Mouse (Mus musculus) CH12.LX (cell line): ENCODE results near the gene Styx. TPM values are rescaled to one million over a fixed set of nuclear protein-coding genes. Genes with fewer than 3 reads are reported as not detected.

ENCODE experiments used
- DNase-seq: peaks from one replicate; pipeline ENCODE4 v3.0.0-alpha.2; 2013; ENCODE audit errors: extremely low read depth
- H3K27ac ChIP-seq: 2 replicates; pipeline ENCODE4 v1.5.1; 2012; ENCODE audit warnings: low read depth, mild to moderate bottlenecking, control low read depth, moderate library complexity; ENCODE audit not compliant: insufficient read depth
- H3K27me3 ChIP-seq: replicated peaks from 2 replicates; pipeline ENCODE3; 2012; ENCODE audit warnings: inconsistent platforms
- H3K36me3 ChIP-seq, 2 experiments: replicated peaks in 1 of 2; 2 replicates each; pipeline versions ENCODE3 to v1.6.1; 2012; ENCODE audit warnings: inconsistent platforms in 1 of 2, low read length in 1 of 2, mild to moderate bottlenecking in 1 of 2, mixed read lengths in 1 of 2, moderate library complexity in 1 of 2; ENCODE audit not compliant: control insufficient read depth in 1 of 2, insufficient read depth in 1 of 2
- H3K4me1 ChIP-seq, 2 experiments: 2 replicates each; pipeline ENCODE4 v1.6.1; 2012; ENCODE audit warnings: inconsistent platforms in 1 of 2, moderate library complexity in 1 of 2; ENCODE audit not compliant: insufficient read depth in 2 of 2, control insufficient read depth in 1 of 2
- H3K4me2 ChIP-seq: 2 replicates; pipeline ENCODE4 v1.6.1; 2012; ENCODE audit warnings: low read depth, mild to moderate bottlenecking, control low read depth; ENCODE audit not compliant: poor library complexity, insufficient read depth, severe bottlenecking
- H3K4me3 ChIP-seq, 3 experiments: fragments of 150-350 bp in 1 of 3; sonication (generic) in 1 of 3; replicated peaks in 1 of 3; 2 replicates each; pipeline versions ENCODE3 to v1.5.1; 2011 to 2012; ENCODE audit warnings: low read depth in 2 of 3, low read length in 2 of 3, mild to moderate bottlenecking in 2 of 3, moderate library complexity in 2 of 3, control low read depth in 1 of 3, improper control_type of control experiment in 1 of 3, inconsistent platforms in 1 of 3, mixed read lengths in 1 of 3; ENCODE audit not compliant: poor library complexity in 1 of 3
- H3K79me2 ChIP-seq: replicated peaks from 2 replicates; pipeline ENCODE4 v1.6.1; 2012; ENCODE audit warnings: mild to moderate bottlenecking, moderate library complexity; ENCODE audit not compliant: control insufficient read depth, poor library complexity, insufficient read depth, severe bottlenecking; ENCODE audit errors: extremely low read depth
- H3K9ac ChIP-seq: 2 replicates; pipeline ENCODE4 v1.6.1; 2012; ENCODE audit warnings: low read depth, mild to moderate bottlenecking, control low read depth, moderate library complexity; ENCODE audit not compliant: insufficient read depth
- H3K9me3 ChIP-seq: replicated peaks from 2 replicates; pipeline ENCODE3; 2012; ENCODE audit warnings: low read length, inconsistent platforms, mixed read lengths
- BHLHE40 ChIP-seq: IDR thresholded peaks from 2 replicates; pipeline ENCODE4 v1.6.1; 2011; ENCODE audit warnings: mild to moderate bottlenecking, low read depth, low read length, improper control_type of control experiment
- CHD1 ChIP-seq: IDR thresholded peaks from 2 replicates; pipeline ENCODE4 v1.6.1; 2012; ENCODE audit warnings: low read depth, low read length, improper control_type of control experiment, inconsistent platforms
- CHD2 ChIP-seq: IDR thresholded peaks from 2 replicates; pipeline ENCODE4 v1.6.1; 2011; ENCODE audit warnings: low read length, improper control_type of control experiment
- CTCF ChIP-seq, 2 experiments: IDR thresholded peaks in 1 of 2; conservative IDR thresholded peaks in 1 of 2; 2 replicates each; pipeline ENCODE4 v1.5.1; 2011 to 2012; ENCODE audit warnings: low read depth in 2 of 2, low read length in 2 of 2, improper control_type of control experiment in 1 of 2, inconsistent platforms in 1 of 2, mild to moderate bottlenecking in 1 of 2, moderate library complexity in 1 of 2
- EP300 ChIP-seq: IDR thresholded peaks from 2 replicates; pipeline ENCODE4 v1.6.1; 2011; ENCODE audit warnings: low read length, improper control_type of control experiment
- HCFC1 ChIP-seq: IDR thresholded peaks from 2 replicates; pipeline ENCODE4 v1.6.1; 2012; ENCODE audit warnings: low read depth, mild to moderate bottlenecking, inconsistent platforms, low read length, improper control_type of control experiment
- IRF4 ChIP-seq: IDR thresholded peaks from 2 replicates; pipeline ENCODE4 v1.6.1; 2014; ENCODE audit warnings: low read depth, mild to moderate bottlenecking, inconsistent platforms, low read length, improper control_type of control experiment
- JUND ChIP-seq: conservative IDR thresholded peaks from 2 replicates; pipeline ENCODE4 v1.6.1; 2011; ENCODE audit warnings: low read depth, low read length, improper control_type of control experiment
- MAFK ChIP-seq: IDR thresholded peaks from 2 replicates; pipeline ENCODE4 v1.6.1; 2011; ENCODE audit warnings: low read length, improper control_type of control experiment; ENCODE audit not compliant: insufficient replicate concordance
- MAZ ChIP-seq: IDR thresholded peaks from 2 replicates; pipeline ENCODE4 v1.6.1; 2012; ENCODE audit warnings: low read depth, mild to moderate bottlenecking, inconsistent platforms, low read length, improper control_type of control experiment, moderate library complexity
- MEF2A ChIP-seq: IDR thresholded peaks from 2 replicates; pipeline ENCODE4 v1.6.1; 2014; ENCODE audit warnings: low read depth, mild to moderate bottlenecking, inconsistent platforms, low read length, improper control_type of control experiment, borderline replicate concordance
- MXI1 ChIP-seq: IDR thresholded peaks from 2 replicates; pipeline ENCODE4 v1.6.1; 2011; ENCODE audit warnings: mild to moderate bottlenecking, low read depth, low read length, improper control_type of control experiment
- MYC ChIP-seq: IDR thresholded peaks from 2 replicates; pipeline ENCODE4 v1.6.1; 2011; ENCODE audit warnings: low read depth, mild to moderate bottlenecking, improper control_type of control experiment, low read length
- NELFE ChIP-seq: IDR thresholded peaks from 2 replicates; pipeline ENCODE4 v1.6.1; 2011; ENCODE audit warnings: low read depth, low read length, improper control_type of control experiment
- RAD21 ChIP-seq: IDR thresholded peaks from 2 replicates; pipeline ENCODE4 v1.6.1; 2011; ENCODE audit warnings: low read depth, mild to moderate bottlenecking, low read length, improper control_type of control experiment, moderate library complexity
- SMC3 ChIP-seq: IDR thresholded peaks from 2 replicates; pipeline ENCODE4 v1.6.1; 2011; ENCODE audit warnings: low read depth, low read length, improper control_type of control experiment
- dilution Hi-C: fragments of 300-500 bp; cut with MboI; formaldehyde crosslinking; loops from 2 replicates; pipeline ENCODE4 v1.14.3; 2020; ENCODE audit warnings: low sequenced_read_pairs; ENCODE audit not compliant: extremely low pct_unique_long_range_greater_than_20kb, extremely low pct_ligation_motif_present
- in situ Hi-C: fragments of 300-500 bp; cut with MboI; formaldehyde crosslinking; loops from 3 replicates; pipeline ENCODE4 v1.14.3; 2019; ENCODE audit warnings: low sequenced_read_pairs, low pct_ligation_motif_present, low pct_unique_long_range_greater_than_20kb, mixed read lengths
- polyA plus RNA-seq: library from polyadenylated mRNA; unstranded; fragments of >175 nt; gene quantifications from 2 replicates; pipeline ENCODE4 v1.2.1, GENCODE M21; 2012; ENCODE audit warnings: low read depth; ENCODE audit not compliant: insufficient read length
- total RNA-seq, 2 experiments: library from RNA; depleted of rRNA; stranded (reverse); fragments of 300-350 nt in 1 of 2; fragments of >200 nt in 1 of 2; gene quantifications; 2 replicates each; pipeline ENCODE4 v1.2.3; 2012 to 2014

Gene Styx
- total and polyA plus RNA-seq, 3 experiments, result 15.7 to 41.2 (median 21.8) TPM

DNA sequence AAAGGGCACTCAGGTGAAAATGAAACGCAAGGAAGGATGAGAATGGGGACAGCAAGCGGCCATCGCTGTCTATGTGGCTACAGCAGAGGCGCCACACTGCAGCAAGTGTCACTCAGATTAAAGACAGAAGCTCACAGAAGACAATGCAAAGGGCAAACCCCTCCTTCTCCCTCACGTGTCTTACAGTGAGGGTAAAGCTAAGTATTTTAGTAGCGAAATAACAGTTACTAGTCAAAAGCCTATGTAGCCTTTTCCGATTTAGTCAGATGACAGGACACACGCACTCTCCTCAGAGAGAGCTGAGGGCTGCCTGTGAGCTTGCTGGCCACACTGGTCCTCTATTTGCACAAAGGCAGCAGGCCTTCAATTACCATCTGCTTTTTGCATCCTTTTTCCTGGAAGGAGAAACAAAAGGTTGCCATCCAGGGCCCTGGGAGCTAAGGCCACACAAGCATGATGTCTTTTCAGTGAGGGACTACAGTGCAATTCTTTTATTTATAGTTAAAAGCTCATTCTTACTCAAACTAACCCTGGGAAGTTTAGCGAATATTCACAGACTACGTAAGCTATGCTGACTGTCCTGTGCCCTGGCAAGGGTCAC, 112.1 kb downstream of the Styx start:
- in situ Hi-C loops, result no loop called here
- H3K27me3 ChIP-seq, result no peaks in the 10 kb centered on the region

DNA sequence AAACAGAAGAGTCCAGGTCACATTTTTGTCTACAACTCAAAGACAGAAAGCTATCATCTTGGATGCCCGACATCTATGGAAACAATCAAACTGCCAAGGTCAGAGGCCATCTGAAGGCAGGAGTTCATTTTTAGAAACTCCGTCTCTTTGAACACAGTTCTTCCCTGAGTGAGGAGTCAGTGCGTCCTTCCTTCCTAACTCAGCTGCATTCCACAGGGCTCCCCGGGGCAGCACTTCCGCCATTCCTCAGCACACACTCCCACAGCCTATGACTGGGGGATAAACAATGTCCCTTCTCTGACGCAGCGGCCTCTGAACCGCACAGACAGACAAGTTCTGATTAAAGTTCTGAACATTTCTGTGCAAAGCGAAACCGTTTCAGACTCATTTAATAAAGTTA, 112.7 kb downstream of the Styx start:
- Histone ChIP-seq H3K4me3 (no peak overlapping the region), H3K27me3 (no peaks in the 10 kb centered on the region), H3K4me1 (no peaks in the 10 kb centered on the region), H3K27ac (no peak overlapping the region), H3K36me3 (no peaks in the 10 kb centered on the region), H3K9me3 (no peaks in the 10 kb centered on the region), H3K79me2 (no peaks in the 10 kb centered on the region), H3K4me2 (no peak overlapping the region), H3K9ac (no peak overlapping the region)
- no peak for DNase-seq
- dilution Hi-C loops, result no loop called here
- TF ChIP-seq SMC3, result no peak
- TF ChIP-seq MAFK, result no peak
- no peak for TF ChIP-seq CHD1
- TF ChIP-seq RAD21, result no peak
- TF ChIP-seq HCFC1, result no peak
- no peak for TF ChIP-seq MXI1
- no peak for TF ChIP-seq MEF2A
- no peak for TF ChIP-seq CHD2
- no peak for TF ChIP-seq CTCF (conservative IDR thresholded peaks at IDR 0.05 in 1 of 2, IDR thresholded peaks at IDR 0.05 in 1 of 2; ENCODE audit: low read depth in 2 of 2, low read length in 2 of 2)
- TF ChIP-seq MYC, result no peak
- in situ Hi-C loops, result no loop called here

More for the DNA sequence above, 112.1 kb downstream of the Styx start:
- Histone ChIP-seq H3K4me2 (no peak overlapping the region), H3K27ac (no peak overlapping the region), H3K9me3 (no peaks in the 10 kb centered on the region), H3K9ac (no peak overlapping the region), H3K36me3 (no peaks in the 10 kb centered on the region), H3K79me2 (no peaks in the 10 kb centered on the region), H3K4me3 (no peak overlapping the region), H3K4me1 (no peaks in the 10 kb centered on the region)
- TF ChIP-seq EP300, result no peak
- no peak for TF ChIP-seq NELFE
- TF ChIP-seq MAZ, result no peak
- TF ChIP-seq CTCF (conservative IDR thresholded peaks at IDR 0.05 in 1 of 2, IDR thresholded peaks at IDR 0.05 in 1 of 2; ENCODE audit: low read depth in 2 of 2, low read length in 2 of 2), result no peak
- TF ChIP-seq JUND, result no peak
- TF ChIP-seq IRF4, result no peak
- no peak for TF ChIP-seq BHLHE40
- DNase-seq, result no peak
- dilution Hi-C loops, result no loop called here
